Mouse (Mus musculus) kidney, embryonic 16.5 days (tissue): ENCODE data around the gene 3830403N18Rik. TPM values are rescaled to one million over a fixed set of nuclear protein-coding genes. Genes with fewer than 3 reads are reported as not detected.
"Not testable (repeated sequence)": the region's sequence is repeated elsewhere in the genome, so short reads cannot be mapped to it uniquely, and the experiment has no call there.

Source experiments
- ATAC-seq: fragments of 200-750 bp; cut with Nextera tagmentation; 2 replicates; pipeline ENCODE4 v1.8.0; 2017; ENCODE audit warnings: moderate TSS enrichment; ENCODE audit not compliant: low FRiP score, low TSS enrichment
- H3K27ac ChIP-seq: fragments of 300-500 bp; sonication (generic); 2 replicates; pipeline ENCODE4 v1.5.1; 2014; ENCODE audit warnings: low read length
- H3K27me3 ChIP-seq: fragments of 300-500 bp; sonication (generic); 2 replicates; pipeline ENCODE4 v1.6.1; 2014; ENCODE audit warnings: low read length, control low read depth, mixed read lengths; ENCODE audit not compliant: insufficient read depth
- H3K36me3 ChIP-seq: fragments of 300-500 bp; sonication (generic); 2 replicates; pipeline ENCODE4 v1.6.1; 2014; ENCODE audit warnings: low read length, control low read depth, mixed read lengths; ENCODE audit not compliant: insufficient read depth
- H3K4me1 ChIP-seq: fragments of 300-500 bp; sonication (generic); 2 replicates; pipeline ENCODE4 v1.6.1; 2014; ENCODE audit warnings: low read length, control low read depth, mixed read lengths; ENCODE audit not compliant: insufficient read depth
- H3K4me2 ChIP-seq: fragments of 300-500 bp; sonication (generic); replicated peaks from 2 replicates; pipeline ENCODE4 v1.6.1; 2014; ENCODE audit warnings: low read depth, low read length
- H3K4me3 ChIP-seq: fragments of 300-500 bp; sonication (generic); 2 replicates; pipeline ENCODE4 v1.5.1; 2014; ENCODE audit warnings: mild to moderate bottlenecking, low read length
- H3K9ac ChIP-seq: fragments of 300-500 bp; sonication (generic); replicated peaks from 2 replicates; pipeline ENCODE4 v1.6.1; 2014; ENCODE audit warnings: low read length
- H3K9me3 ChIP-seq: fragments of 300-500 bp; sonication (generic); 2 replicates; pipeline ENCODE4 v1.6.1; 2016; ENCODE audit warnings: low read length, control low read depth
- WGBS: fragments of 180-500 bp; shearing (Covaris S2); extraction: QIAGEN DNeasy Blood & Tissue Kit; methylation state at CpG from one replicate; pipeline ENCODE4 v1.1.7; 2014; 5-methylcytosine and 5-hydroxymethylcytosine counted together
- polyA plus RNA-seq: library from polyadenylated mRNA; unstranded; fragments of >200 nt; fragmentation: Nextera tagmentation; extraction: Ambion mirVana; gene quantifications from 2 replicates; pipeline ENCODE4 v1.2.1, GENCODE M21; 2015

3830403N18Rik gene
- polyA plus RNA-seq, result 0.26 and 0.28 TPM in 2 replicates

- not testable (repeated sequence) for ATAC-seq, H3K4me1 ChIP-seq
- 81% methylated on average over 9 of the region's 15 CpGs for WGBS
These were observed at the start of gene 3830403N18Rik for GRCm38 (mm10) chrX:56136336-56136909. TSS of gene 3830403N18Rik (plus strand) at chrX:56136572.

GRCm38 (mm10) chrX:56151396-56151795 is 15.0 kb downstream of the 3830403N18Rik start:
- 61% methylated on average over 2 of the region's 2 CpGs for WGBS
- Histone ChIP-seq H3K27me3 (no peaks in the 10 kb centered on the region), H3K4me2 (no peak overlapping the region), H3K9me3 (no peaks in the 10 kb centered on the region), H3K4me1 (no peaks in the 10 kb centered on the region), H3K27ac (no peak overlapping the region), H3K36me3 (no peaks in the 10 kb centered on the region), H3K4me3 (no peak overlapping the region), H3K9ac (no peak overlapping the region)
- no peak for ATAC-seq

More at GRCm38 (mm10) chrX:56136336-56136909, at the start of gene 3830403N18Rik:
- not testable (repeated sequence) for H3K9ac ChIP-seq, H3K27ac ChIP-seq, H3K27me3 ChIP-seq, H3K4me3 ChIP-seq, H3K9me3 ChIP-seq, H3K36me3 ChIP-seq, H3K4me2 ChIP-seq

GRCm38 (mm10) chrX:56186449-56186848 is 50.1 kb downstream of the 3830403N18Rik start:
- not testable (repeated sequence) for H3K36me3 ChIP-seq, ATAC-seq, H3K4me2 ChIP-seq, H3K27ac ChIP-seq, H3K27me3 ChIP-seq, H3K4me1 ChIP-seq, H3K4me3 ChIP-seq, H3K9ac ChIP-seq, H3K9me3 ChIP-seq
- no CpG with 5 or more reads among the region's 1 CpGs for WGBS

Other genes with a start within 250 kb of the 3830403N18Rik start
- gene Gm773, start 76.3 kb downstream of the 3830403N18Rik start, polyA plus RNA-seq, result 0.21 TPM in 1 of 2 replicates, not detected in the other
- gene Zfp449, start 209.8 kb downstream of the 3830403N18Rik start, polyA plus RNA-seq, result 9.0 and 10.4 TPM in 2 replicates
- 8.0 TPM in 2 replicates for gene Smim10l2a, start 238.0 kb downstream of the 3830403N18Rik start, polyA plus RNA-seq